Mouse (Mus musculus) kidney, postnatal 0 days (tissue): ENCODE measurements around the gene Shroom4. TPM values are rescaled to one million over a fixed set of nuclear protein-coding genes. Genes with fewer than 3 reads are reported as not detected.
A peak's percentile ranks its signal among the peaks of the same experiment; 100 is the strongest.

Source experiments
- ATAC-seq: fragments of 200-750 bp; cut with Nextera tagmentation; replicated peaks from 2 replicates; pipeline ENCODE4 v1.8.0; 2017; ENCODE audit warnings: low read depth, moderate number of reproducible peaks, moderate TSS enrichment, moderate library complexity; ENCODE audit not compliant: low FRiP score
- DNase-seq: peaks from one replicate; pipeline ENCODE4 v3.0.0-alpha.2; 2016; ENCODE audit warnings: low spot score
- H3K27ac ChIP-seq: fragments of 300-500 bp; sonication (generic); 2 replicates; pipeline ENCODE4 v1.5.1; 2014; ENCODE audit warnings: mild to moderate bottlenecking
- H3K27me3 ChIP-seq: fragments of 300-500 bp; sonication (generic); 2 replicates; pipeline ENCODE4 v1.6.1; 2014; ENCODE audit warnings: low read length, mixed read lengths; ENCODE audit not compliant: insufficient read depth
- H3K36me3 ChIP-seq: fragments of 300-500 bp; sonication (generic); 2 replicates; pipeline ENCODE4 v1.6.1; 2014; ENCODE audit warnings: low read length, mixed read lengths; ENCODE audit not compliant: insufficient read depth
- H3K4me1 ChIP-seq: fragments of 300-500 bp; sonication (generic); replicated peaks from 2 replicates; pipeline ENCODE4 v1.6.1; 2014; ENCODE audit warnings: antibody characterized with exemption, low read length, mixed read lengths; ENCODE audit not compliant: insufficient read depth
- H3K4me2 ChIP-seq: fragments of 300-500 bp; sonication (generic); 2 replicates; pipeline ENCODE4 v1.6.1; 2014; ENCODE audit warnings: mild to moderate bottlenecking, low read length, moderate library complexity, mixed read lengths
- H3K4me3 ChIP-seq: fragments of 300-500 bp; sonication (generic); replicated peaks from 2 replicates; pipeline ENCODE4 v1.5.1; 2014; ENCODE audit warnings: low read depth, low read length
- H3K9ac ChIP-seq: fragments of 300-500 bp; sonication (generic); 2 replicates; pipeline ENCODE4 v1.6.1; 2014; ENCODE audit warnings: low read depth, low read length
- H3K9me3 ChIP-seq: fragments of 300-500 bp; sonication (generic); replicated peaks from 2 replicates; pipeline ENCODE4 v1.6.1; 2016; ENCODE audit warnings: low read length, inconsistent platforms, mixed read lengths
- CTCF ChIP-seq: IDR thresholded peaks from 2 replicates; pipeline ENCODE4 v1.5.1; 2016; ENCODE audit warnings: antibody characterized with exemption, low read depth, mild to moderate bottlenecking, moderate library complexity
- WGBS: fragments of 180-500 bp; shearing (Covaris S2); extraction: QIAGEN DNeasy Blood & Tissue Kit; methylation state at CpG from one replicate; pipeline ENCODE4 v1.1.7; 2014; 5-methylcytosine and 5-hydroxymethylcytosine counted together
- polyA plus RNA-seq: library from polyadenylated mRNA; unstranded; fragments of >200 nt; fragmentation: Nextera tagmentation; extraction: Ambion mirVana; gene quantifications from 2 replicates; pipeline ENCODE4 v1.2.1, GENCODE M21; 2015

Shroom4 gene
- 6.4 and 7.3 TPM in 2 replicates for polyA plus RNA-seq

GRCm38 (mm10) chrX:6399626-6400397 lies at the start of gene Shroom4:
Gene Shroom4, plus strand, starts transcription at chrX:6399854.
- no peak for TF ChIP-seq CTCF
- no peaks in the 10 kb centered on the region for H3K4me1 ChIP-seq
- peak; percentile 96 for ATAC-seq
- no peaks in the 10 kb centered on the region for H3K27me3 ChIP-seq
- peak within 1 kb of the TSS; percentile 66 for H3K4me3 ChIP-seq
- H3K36me3 ChIP-seq: no peaks in the 10 kb centered on the region
- peak within 1 kb of the TSS; percentile 54 for H3K4me2 ChIP-seq
- H3K9ac ChIP-seq: peak within 1 kb of the TSS; percentile 78
- peak; percentile 85 for DNase-seq
- H3K9me3 ChIP-seq: no peaks in the 10 kb centered on the region
- peak within 1 kb of the TSS; percentile 92 for H3K27ac ChIP-seq
- WGBS: 20% methylated on average over 54 of the region's 55 CpGs

GRCm38 (mm10) chrX:6356876-6357275 lies 42.8 kb upstream of the Shroom4 start:
- Histone ChIP-seq H3K4me3 (no peak overlapping the region), H3K9ac (no peak overlapping the region), H3K27me3 (no peaks in the 10 kb centered on the region), H3K4me2 (no peak overlapping the region), H3K4me1 (no peaks in the 10 kb centered on the region), H3K27ac (no peak overlapping the region), H3K9me3 (no peaks in the 10 kb centered on the region), H3K36me3 (no peaks in the 10 kb centered on the region)
- no peak for DNase-seq
- 68% methylated on average over 3 of the region's 3 CpGs for WGBS
- no peak for TF ChIP-seq CTCF
- no peak for ATAC-seq

GRCm38 (mm10) chrX:6357503-6358114 lies 42.0 kb upstream of the Shroom4 start:
- no peak overlapping the region for H3K4me2 ChIP-seq
- peak overlapping the region; percentile 47 for H3K27ac ChIP-seq
- no peaks in the 10 kb centered on the region for H3K27me3 ChIP-seq
- peak; percentile 80; the same call in 1 of the 2 replicates for ATAC-seq
- no peak for TF ChIP-seq CTCF
- 55% methylated on average over 6 of the region's 6 CpGs for WGBS
- no peak overlapping the region for H3K4me3 ChIP-seq
- H3K4me1 ChIP-seq: no peaks in the 10 kb centered on the region
- no peaks in the 10 kb centered on the region for H3K9me3 ChIP-seq
- H3K9ac ChIP-seq: no peak overlapping the region
- no peaks in the 10 kb centered on the region for H3K36me3 ChIP-seq
- DNase-seq: peak; percentile 24

GRCm38 (mm10) chrX:6368822-6369221 lies 30.8 kb upstream of the Shroom4 start:
- Histone ChIP-seq H3K4me1 (no peaks in the 10 kb centered on the region), H3K9me3 (no peaks in the 10 kb centered on the region), H3K4me2 (no peak overlapping the region), H3K27ac (no peak overlapping the region), H3K27me3 (no peaks in the 10 kb centered on the region), H3K36me3 (no peaks in the 10 kb centered on the region), H3K4me3 (no peak overlapping the region), H3K9ac (no peak overlapping the region)
- ATAC-seq (no peak), DNase-seq (no peak)
- no peak for TF ChIP-seq CTCF
- 79% methylated on average over 1 of the region's 1 CpGs for WGBS

DNA sequence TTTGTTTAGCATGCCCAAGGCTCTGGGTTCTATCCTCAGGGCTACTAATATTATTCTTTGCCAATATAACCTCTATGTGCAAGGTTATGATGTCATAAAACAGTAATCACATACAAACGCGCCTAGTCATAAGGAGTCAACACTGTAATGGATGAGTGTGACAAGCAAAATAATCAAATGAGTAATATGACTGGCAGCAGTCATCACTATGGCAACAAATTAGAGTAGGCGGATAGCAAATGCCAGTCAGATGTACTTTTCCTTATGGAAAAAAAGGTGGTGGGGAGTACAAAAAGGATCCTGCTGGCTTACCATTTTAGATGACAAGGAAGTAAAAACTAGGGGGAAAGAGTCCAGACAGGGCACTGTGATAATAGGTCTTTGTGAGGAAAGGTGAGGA lies 28.9 kb upstream of the Shroom4 start:
- no peaks in the 10 kb centered on the region for H3K36me3 ChIP-seq
- DNase-seq (no peak), ATAC-seq (no peak)
- no peaks in the 10 kb centered on the region for H3K4me1 ChIP-seq
- no peaks in the 10 kb centered on the region for H3K9me3 ChIP-seq
- H3K4me3 ChIP-seq: no peak overlapping the region
- WGBS: 90% methylated on average over 3 of the region's 3 CpGs
- TF ChIP-seq CTCF: no peak
- no peaks in the 10 kb centered on the region for H3K27me3 ChIP-seq
- H3K9ac ChIP-seq: no peak overlapping the region
- no peak overlapping the region for H3K4me2 ChIP-seq
- no peak overlapping the region for H3K27ac ChIP-seq

DNA sequence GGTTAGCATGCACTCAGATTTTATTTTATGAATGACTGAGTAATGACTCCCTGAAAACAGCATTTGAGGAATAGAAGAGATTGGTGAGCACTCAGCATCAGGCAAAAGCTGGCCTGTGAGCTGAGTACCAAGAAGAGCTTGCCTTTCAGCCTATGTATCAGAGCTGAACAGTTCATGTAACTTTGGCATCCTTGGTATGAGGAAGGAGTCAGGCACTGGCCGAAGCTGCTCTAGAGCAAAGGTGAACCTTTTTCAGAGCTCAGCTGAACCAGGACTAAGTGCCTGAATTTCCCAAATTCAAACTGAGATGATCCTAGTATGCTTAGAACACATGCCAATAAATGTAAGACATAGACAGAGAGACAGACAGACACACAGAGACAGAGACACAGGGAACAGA lies 5.8 kb upstream of the Shroom4 start:
- Histone ChIP-seq H3K9me3 (no peaks in the 10 kb centered on the region), H3K27me3 (no peaks in the 10 kb centered on the region), H3K4me1 (no peaks in the 10 kb centered on the region), H3K36me3 (no peaks in the 10 kb centered on the region), H3K4me3 (no peak overlapping the region), H3K4me2 (no peak overlapping the region), H3K27ac (no peak overlapping the region), H3K9ac (no peak overlapping the region)
- ATAC-seq: no peak
- WGBS: 37% methylated on average over 1 of the region's 1 CpGs
- TF ChIP-seq CTCF: no peak
- no peak for DNase-seq
